Mouse (Mus musculus): ENCODE data around the gene Ube2t.

Ube2t gene

DNA sequence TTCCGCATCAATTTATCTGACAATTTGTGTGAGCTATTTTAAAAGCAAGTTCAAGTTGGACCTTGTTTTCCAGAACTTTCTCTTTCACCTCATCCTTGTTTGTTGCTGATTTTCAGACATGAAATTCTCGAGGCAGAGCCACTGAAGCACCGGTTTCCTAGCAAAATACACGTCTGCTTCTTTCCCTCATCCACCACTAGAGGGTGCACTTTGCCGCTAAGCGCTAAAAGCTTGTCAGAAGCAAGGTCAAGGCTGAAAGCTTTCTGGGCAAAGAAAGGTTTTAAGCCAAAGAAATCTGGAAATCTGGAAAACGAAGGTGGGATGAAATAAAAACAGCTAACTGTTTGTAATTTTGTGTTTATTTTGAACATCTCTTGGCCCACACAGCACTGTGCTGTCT lies 27.0 kb downstream of the Ube2t start:
- in situ Hi-C loops (cut with MboI; ENCODE audit: low pct_unique_long_range_greater_than_20kb in 1 of 2, low sequenced_read_pairs in 2 of 2, unreplicated experiment in 1 of 2): no loop called here

DNA sequence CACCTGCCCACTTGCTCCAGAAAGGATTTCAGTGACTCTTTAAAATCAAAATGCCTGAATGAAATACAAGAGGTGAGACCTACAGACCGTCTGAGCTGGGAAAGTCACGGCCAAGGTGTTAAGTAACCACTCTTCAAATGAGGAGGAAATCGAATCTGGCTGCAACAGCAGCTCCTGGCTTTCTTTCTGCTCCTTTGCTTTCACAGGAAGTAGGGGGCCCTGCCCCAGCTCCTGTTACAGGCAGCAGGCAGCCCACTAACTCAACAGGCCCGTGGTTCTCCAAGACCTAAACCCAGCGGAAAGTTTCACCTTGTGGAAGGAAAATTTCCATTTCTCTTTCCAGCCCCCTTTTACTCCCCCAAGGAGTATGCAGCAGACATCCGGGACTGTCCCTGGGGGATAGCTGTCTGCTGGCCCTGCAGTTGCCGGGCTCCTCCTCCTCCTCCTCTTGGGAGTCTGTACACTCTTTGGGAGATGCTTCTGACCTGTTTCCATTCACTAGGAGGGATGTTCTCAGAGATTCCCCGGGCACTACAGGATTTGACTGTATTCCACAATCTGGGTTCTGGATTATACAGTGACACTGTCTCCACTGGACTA lies 29.8 kb downstream of the Ube2t start:
- in situ Hi-C loops (cut with MboI; ENCODE audit: low pct_unique_long_range_greater_than_20kb in 1 of 2, low sequenced_read_pairs in 2 of 2, unreplicated experiment in 1 of 2): no loop called here

- in situ Hi-C loops (cut with MboI; ENCODE audit: low pct_unique_long_range_greater_than_20kb in 1 of 2, low sequenced_read_pairs in 2 of 2, unreplicated experiment in 1 of 2): no loop called here
Measured at GRCm38 (mm10) chr1:134994739-134995138, 32.4 kb downstream of the Ube2t start.

- in situ Hi-C loops (cut with MboI; ENCODE audit: low pct_unique_long_range_greater_than_20kb in 1 of 2, low sequenced_read_pairs in 2 of 2, unreplicated experiment in 1 of 2): no loop called here
Measured at GRCm38 (mm10) chr1:134995437-134995836, 33.1 kb downstream of the Ube2t start.

DNA sequence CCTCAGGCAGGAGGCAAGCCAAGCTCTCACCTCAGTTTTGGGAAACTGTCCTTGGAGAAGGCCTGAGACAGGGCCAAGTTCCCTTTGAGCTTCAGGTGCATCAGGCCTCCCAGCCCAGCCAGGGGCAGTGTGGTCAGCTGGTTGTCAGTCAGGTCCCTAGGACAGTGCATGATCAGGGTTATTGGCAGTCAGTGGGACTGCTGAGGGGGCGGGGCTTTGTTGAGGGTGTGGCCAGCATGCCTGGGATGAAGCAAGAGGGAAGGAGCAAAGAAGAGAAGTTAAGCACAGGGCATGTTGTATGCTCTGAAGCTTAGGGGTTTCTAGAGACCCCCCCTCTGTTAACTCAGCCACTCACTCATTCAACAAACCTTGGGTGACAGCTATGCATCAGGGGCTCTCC lies 33.6 kb downstream of the Ube2t start:
- in situ Hi-C loops (cut with MboI; ENCODE audit: low pct_unique_long_range_greater_than_20kb in 1 of 2, low sequenced_read_pairs in 2 of 2, unreplicated experiment in 1 of 2): no loop called here

DNA sequence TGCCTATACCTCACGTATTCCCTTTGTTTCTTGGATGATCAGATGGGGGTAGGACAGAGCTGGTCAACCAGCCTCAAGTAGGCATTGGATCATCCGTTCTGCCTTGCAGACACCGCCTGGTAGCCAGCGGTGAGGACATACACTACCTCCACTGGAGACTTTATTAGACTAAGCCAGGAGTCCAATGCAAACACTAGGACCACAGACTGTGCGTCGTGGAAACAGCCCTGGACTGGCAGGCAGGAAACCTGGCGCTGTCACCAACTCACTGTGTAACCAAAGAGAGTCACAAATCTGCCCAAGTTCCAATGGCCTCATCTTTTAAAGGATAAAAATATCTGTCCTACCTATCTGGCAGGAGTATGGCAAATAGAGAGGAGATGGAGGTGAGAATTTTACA lies 34.1 kb downstream of the Ube2t start:
- in situ Hi-C loops (cut with MboI; ENCODE audit: low pct_unique_long_range_greater_than_20kb in 1 of 2, low sequenced_read_pairs in 2 of 2, unreplicated experiment in 1 of 2): no loop called here

DNA sequence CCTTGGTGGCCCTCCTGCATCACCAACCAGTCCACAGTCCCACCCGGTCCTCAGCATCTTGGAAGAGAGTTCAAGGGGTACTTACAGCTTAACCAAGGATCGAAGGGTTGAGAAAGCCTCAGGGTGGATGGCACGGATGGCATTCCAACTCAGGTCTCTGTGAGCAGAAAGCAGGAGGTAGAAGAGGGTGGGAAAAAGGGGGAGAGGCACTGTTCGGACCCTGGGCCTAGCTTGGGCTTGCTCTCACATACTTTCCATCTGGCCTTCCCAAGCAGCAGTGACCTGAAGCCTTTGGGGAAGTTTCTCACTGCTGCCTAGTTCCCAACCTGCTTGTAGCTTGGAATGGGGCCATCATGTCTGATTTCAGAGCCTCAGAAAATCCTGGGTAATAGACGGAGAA lies 35.2 kb downstream of the Ube2t start:
- in situ Hi-C loops (cut with MboI; ENCODE audit: low pct_unique_long_range_greater_than_20kb in 1 of 2, low sequenced_read_pairs in 2 of 2, unreplicated experiment in 1 of 2): no loop called here

- in situ Hi-C loops (cut with MboI; ENCODE audit: low pct_unique_long_range_greater_than_20kb in 1 of 2, low sequenced_read_pairs in 2 of 2, unreplicated experiment in 1 of 2): no loop called here
Measured at GRCm38 (mm10) chr1:134998231-134998630, 35.9 kb downstream of the Ube2t start.

GRCm38 (mm10) chr1:135000527-135000926 lies 38.2 kb downstream of the Ube2t start:
- in situ Hi-C loops (cut with MboI; ENCODE audit: low pct_unique_long_range_greater_than_20kb in 1 of 2, low sequenced_read_pairs in 2 of 2, unreplicated experiment in 1 of 2): no loop called here

DNA sequence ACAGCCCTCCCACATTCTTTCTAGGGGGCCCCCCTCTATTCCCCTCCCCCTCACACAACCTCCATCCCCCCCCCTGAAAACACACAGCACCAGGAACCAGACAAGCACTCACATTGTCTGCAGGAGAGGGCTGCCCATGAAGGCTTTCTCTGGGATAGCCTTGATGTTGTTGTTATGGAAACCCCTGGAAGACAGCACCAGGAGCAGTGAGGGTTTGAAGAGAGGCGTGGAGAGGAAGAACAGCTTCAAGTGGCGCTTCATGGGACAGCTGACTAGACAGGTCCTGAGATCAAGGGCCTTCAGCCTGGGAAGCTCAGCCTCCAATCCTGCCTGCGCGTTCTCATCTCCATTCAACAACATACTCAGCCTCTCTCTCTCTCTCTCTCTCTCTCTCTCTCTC lies 41.0 kb downstream of the Ube2t start:
- in situ Hi-C loops (cut with MboI; ENCODE audit: low pct_unique_long_range_greater_than_20kb in 1 of 2, low sequenced_read_pairs in 2 of 2, unreplicated experiment in 1 of 2): no loop called here

GRCm38 (mm10) chr1:135005696-135006095 lies 43.3 kb downstream of the Ube2t start:
- in situ Hi-C loops (cut with MboI; ENCODE audit: low pct_unique_long_range_greater_than_20kb in 1 of 2, low sequenced_read_pairs in 2 of 2, unreplicated experiment in 1 of 2): no loop called here

- in situ Hi-C loops (cut with MboI; ENCODE audit: low pct_unique_long_range_greater_than_20kb in 1 of 2, low sequenced_read_pairs in 2 of 2, unreplicated experiment in 1 of 2): no loop called here
Measured at GRCm38 (mm10) chr1:135009833-135010232, 47.5 kb downstream of the Ube2t start.

DNA sequence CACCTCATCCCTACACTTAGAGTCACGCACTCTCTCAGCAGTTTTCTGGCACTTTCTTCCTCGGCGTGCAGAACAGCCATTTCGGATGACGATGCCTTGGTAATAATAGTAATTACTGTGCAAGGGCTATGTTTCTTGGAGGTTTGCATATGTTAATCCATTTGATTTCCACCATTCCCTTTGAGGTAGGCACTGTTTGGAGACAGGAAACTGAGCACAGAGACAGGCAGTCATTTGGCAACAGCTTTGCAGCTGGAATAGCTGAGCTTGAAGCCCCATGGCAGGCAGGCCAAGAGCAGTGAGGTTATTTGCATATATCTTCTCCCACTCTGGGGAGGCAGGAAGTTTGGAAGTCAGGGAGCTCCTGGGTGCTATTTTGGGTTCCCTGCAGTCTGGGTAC lies 49.5 kb downstream of the Ube2t start:
- in situ Hi-C loops (cut with MboI; ENCODE audit: low pct_unique_long_range_greater_than_20kb in 1 of 2, low sequenced_read_pairs in 2 of 2, unreplicated experiment in 1 of 2): no loop called here

- in situ Hi-C loops (cut with MboI; ENCODE audit: low pct_unique_long_range_greater_than_20kb in 1 of 2, low sequenced_read_pairs in 2 of 2, unreplicated experiment in 1 of 2): no loop called here
Measured at GRCm38 (mm10) chr1:135012472-135012871, 50.1 kb downstream of the Ube2t start.

DNA sequence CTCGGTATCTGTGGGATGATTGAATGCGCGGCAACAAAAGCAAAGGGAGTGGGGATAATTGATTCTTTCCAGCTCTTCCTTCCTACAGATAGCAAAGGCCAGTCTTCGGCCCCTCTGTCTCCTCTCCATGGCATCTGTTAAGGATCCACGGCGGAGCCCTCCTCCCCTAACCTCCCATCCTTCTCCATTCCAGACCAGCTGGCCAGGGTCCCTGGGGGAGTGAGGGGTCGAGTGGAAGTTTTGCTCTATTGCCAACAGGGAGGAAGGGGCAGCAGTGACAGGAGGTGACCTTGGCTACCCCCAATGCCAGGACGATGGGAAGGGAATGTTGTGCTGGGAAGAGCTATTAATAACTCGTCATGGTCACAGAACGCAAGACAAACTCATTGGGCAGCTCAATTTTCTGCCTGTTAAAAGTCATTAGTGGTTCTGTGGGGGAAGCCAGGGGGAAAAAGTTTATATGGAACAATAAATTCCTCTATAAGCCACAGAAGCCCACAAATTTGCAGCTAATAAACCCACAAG lies 52.6 kb downstream of the Ube2t start:
- in situ Hi-C loops (cut with MboI; ENCODE audit: low pct_unique_long_range_greater_than_20kb in 1 of 2, low sequenced_read_pairs in 2 of 2, unreplicated experiment in 1 of 2): no loop called here

- in situ Hi-C loops (cut with MboI; ENCODE audit: low pct_unique_long_range_greater_than_20kb in 1 of 2, low sequenced_read_pairs in 2 of 2, unreplicated experiment in 1 of 2): no loop called here
Measured at GRCm38 (mm10) chr1:135016907-135017655, 54.7 kb downstream of the Ube2t start.

GRCm38 (mm10) chr1:135017656-135018015 lies 55.3 kb downstream of the Ube2t start:
- in situ Hi-C loops (cut with MboI; ENCODE audit: low pct_unique_long_range_greater_than_20kb in 1 of 2, low sequenced_read_pairs in 2 of 2, unreplicated experiment in 1 of 2): no loop called here

DNA sequence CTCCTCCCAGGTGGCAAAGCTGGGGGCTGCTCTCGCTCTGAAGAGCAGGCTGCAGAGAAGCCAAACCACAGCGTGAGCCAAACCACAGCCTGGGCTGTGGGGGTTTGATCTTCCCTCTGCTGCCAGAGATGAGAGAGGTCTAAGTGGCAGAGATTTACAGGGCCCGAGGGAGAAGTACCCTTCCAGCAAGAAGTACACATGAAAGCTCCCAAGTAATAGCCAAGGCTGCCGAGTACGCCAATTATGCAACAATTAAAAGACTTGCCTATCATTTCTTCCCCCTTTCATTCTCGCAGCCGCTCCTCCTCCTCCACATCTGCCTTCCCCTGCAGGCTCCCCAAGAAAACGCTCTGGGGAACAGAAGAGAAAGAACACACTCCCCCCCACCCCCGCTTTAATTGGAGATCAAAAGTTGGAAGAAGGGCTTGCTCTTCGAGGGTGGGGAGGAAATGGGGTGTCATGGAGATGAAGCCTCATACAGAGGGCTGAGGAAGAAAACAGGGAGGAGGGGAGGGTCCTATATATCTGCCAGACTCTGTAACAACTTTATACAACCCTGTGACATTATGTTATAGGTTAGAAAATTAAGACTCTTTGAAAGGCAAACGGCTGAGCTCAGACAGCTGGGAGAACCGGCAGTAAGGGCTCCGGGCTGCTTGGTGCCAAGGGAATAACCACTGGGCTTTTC lies 56.9 kb downstream of the Ube2t start:
- in situ Hi-C loops (cut with MboI; ENCODE audit: low pct_unique_long_range_greater_than_20kb in 1 of 2, low sequenced_read_pairs in 2 of 2, unreplicated experiment in 1 of 2): no loop called here

DNA sequence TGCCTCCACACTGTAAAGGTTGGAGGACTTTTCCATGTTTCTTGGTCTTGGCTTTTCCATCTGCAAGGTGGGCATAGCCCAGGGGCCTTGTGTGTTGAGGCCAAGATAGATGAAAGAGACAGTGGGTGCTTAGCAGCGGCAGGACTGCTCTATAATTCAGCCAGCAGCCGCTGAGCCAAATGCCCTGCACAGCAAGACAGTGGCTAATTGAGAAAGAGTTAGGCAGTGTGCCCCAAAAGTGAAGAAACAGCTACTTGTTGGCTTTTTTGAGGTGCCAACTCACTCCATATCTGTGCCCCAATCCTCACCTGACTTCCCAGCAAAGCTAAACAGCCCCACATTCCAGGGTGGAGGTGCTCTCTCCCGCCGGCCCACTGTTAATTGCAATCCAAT lies 57.4 kb downstream of the Ube2t start:
- in situ Hi-C loops (cut with MboI; ENCODE audit: low pct_unique_long_range_greater_than_20kb in 1 of 2, low sequenced_read_pairs in 2 of 2, unreplicated experiment in 1 of 2): no loop called here
